Mouse (Mus musculus): ENCODE measurements at regions not wholly inside any gene's neighbourhood (a gene's known extent, or its start where the extent isn't known, plus 50 kb on each side); places are given as distances from the start of the nearest gene placed in this dataset.

DNA sequence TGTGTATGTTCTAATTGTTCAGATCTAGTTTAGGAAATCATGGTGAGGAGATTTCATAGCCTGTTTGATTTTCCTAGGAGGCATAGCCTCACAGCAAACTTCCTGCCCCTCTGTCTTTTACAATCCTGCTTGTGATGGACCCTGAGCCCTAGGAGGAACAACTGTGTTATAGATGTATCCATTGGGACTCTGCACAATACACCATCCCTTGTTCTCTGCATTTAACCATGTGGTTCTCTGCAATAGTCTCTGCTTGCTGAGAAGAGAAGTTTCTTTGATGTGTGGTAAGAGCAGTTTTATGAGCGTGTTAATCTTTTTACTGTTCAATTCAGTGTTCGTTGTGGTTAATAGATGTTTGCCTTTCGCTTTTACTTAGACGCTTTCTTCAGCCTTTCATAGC is 95.9 kb upstream of the Slc13a1 start:
- DNase-seq (ENCODE audit: low spot score) = no peak

DNA sequence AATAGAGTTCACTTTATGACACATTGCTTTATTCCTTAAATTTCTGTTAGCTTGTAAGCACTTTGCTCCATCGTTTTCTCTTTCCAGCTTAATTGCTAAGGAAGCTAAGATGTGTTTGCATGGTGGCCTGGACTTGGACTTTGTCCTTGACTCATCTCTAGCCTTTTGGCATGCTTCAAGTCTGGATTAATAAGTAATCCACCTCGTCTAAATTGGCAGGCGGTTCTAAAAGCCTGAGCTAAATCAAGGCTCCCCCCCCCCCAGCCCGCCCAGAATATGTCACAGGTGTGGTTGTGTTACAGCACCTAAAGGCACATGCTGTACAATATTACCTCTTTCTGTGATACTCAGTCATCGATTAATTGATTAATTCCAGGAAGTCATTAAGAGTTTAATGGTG is 94.7 kb upstream of the Slc13a1 start:
- DNase-seq (ENCODE audit: low spot score) = no peak

DNA sequence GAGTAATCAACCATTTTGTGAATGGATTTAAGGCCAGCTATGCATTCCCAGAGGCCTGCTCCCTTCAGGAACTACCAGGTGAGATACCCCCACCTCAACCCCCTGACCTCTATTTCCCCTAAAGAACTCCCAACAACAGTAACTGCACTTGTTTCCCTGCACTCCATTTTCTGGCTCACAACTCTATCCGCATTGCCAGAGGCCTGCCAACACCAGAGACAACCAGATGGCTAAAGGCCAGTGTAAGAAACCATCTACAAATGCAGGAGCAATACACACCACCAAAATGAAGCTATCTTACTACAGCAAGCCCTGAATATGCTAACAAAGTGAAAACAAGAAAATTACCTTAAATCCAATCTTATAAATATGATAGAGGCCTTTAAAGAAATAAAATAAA is 77.7 kb upstream of the Slc13a1 start:
- DNase-seq (ENCODE audit: low spot score) = no peak

DNA sequence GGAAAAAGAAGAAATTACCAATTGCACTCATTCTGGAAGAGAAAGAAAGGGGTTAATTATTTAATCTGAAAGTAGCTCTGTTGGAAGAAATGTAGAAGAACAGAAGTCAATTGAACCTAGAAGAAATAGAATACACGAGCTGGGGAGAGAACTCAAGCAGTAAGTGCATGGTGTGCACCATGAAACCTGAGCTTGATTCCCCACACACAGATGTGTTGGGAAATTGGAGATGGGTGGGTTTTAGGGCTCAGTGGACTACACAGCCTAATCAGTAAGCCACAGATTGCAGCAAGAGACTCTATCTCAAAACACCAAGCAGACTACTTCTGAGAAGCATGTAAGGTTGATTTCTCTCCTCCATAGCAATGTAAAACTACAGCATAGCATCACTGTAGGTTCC is 70.6 kb upstream of the Slc13a1 start:
- DNase-seq (ENCODE audit: low spot score) = no peak

DNA sequence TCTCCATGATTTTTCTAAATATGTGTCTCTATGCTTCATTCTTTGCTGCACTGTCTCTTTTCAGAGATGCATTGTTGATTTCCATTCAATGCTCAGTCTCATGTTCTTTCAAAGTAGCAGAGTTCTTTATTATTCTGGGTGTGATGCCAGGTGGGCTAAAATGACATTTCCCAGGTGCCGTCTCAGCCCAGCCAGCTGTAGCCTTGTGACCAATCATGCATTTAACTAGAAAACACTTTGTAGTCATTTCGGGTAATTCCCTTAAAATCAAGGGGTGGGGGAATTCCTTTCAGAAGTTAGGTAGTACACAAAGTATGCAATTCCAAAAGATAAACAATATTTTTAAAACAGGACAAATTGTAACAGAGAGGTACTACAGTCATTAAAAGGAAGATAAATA is 70.2 kb upstream of the Slc13a1 start:
- DNase-seq (ENCODE audit: low spot score) = no peak

DNA sequence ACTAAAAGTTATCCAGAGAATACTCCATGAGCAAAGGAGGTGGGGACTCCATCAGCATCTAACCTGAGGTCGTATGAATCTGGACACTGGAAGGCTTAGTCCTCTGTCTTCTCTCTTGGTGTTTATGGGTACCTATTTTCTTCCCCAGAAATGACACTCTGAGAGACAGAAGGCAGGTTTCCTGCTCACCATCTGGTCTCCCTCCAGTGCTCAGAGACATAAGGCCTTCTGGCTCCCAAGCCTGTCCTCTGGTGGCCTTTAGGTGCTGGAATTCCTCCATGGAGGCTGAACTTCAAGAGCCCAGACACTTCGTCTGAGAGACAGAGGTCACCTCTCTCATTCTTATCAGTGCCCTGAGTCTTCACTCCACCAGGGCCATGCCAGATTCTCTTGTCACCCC is 65.7 kb upstream of the Slc13a1 start:
- DNase-seq (ENCODE audit: low spot score) = no peak

DNA sequence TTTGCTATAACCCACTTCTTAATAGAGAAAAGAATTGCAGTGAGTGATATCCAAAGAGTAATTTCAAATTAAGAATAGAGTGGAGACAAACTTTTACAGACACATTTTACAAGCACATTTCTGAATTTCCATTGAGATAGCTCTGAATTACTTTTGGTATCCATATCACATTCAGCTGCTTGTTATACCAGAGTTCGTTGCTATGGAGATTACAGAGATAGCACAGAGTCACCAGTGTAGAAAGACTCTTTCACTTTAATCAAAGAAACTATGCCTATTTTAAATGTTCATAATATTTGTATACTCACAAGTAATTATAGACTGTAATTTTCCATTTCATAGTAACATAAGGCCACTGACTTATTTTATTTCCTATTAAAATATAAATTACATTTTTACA is 52.7 kb upstream of the Slc13a1 start:
- DNase-seq (ENCODE audit: low spot score) = no peak

DNA sequence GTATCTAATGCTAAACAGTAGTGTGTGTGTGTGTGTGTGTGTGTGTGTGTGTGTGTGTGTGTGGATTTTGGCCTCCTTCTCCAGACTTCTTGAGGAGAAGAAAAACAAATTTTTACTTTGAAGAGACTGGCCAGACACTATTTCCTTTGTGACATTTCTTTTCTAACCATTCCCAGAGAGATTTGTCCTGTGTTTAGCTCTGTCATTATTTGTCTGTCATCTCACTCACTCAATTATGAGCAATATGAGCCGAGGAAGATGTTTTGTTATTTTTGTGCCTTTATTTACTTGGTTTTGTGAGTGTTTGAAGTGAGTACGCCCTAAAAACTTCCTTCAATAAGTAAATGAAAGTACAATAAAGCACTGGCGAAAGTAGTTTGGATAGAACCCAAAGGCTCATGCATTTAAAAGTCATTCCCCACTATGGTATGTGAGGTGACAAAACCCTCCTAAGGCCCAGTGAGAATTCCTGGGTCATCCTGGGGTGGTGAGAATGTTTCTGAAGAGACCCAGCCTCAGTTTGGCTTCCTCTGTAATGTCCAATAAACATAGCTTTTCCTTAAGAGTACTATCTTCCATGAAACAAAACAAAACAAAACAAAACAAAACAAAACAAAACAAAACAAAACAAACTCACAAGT is 52.1 kb upstream of the Slc13a1 start:
- no peak for DNase-seq (ENCODE audit: low spot score)

Measured in embryo, embryonic 10 days (tissue).